9 mouse cellular contexts compared by ENCODE assay signal in the genomic region with DNA sequence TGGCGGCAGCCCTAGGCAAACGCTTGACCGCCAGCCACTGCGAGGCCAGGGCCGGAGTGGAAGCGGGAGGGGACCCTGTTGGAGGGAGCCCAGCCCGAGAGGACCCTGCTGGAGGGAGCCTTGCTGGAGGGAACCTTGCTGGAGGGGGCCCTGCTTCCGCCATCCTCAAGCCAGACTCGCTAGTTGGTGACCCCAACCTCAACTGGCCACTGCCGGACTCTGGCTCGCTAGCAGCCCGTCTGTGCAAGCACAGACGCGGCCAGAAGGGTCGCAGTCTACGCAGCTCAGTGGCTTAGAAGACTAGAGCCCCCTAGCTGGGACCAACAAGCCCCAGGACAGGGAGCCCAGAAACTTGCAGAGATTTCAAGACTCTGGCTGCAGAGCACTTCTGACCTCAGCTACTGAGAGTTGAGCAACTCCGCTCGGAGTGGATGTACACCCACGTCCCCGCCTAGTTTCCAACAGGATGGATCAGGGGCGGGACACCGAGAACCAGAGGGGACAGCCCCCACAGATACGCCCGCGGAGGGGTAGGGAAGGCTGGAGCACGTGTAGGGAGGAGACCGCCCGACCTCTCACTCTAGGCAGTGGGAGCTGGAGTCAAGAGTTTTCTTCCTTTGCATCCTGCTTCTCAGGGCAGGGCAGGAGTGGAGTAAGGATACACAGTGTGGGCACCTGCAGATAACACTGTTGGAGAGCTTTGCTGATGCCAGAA. TPM values are rescaled to one million over a fixed set of nuclear protein-coding genes. Genes with fewer than 3 reads are reported as not detected.
DNase-seq lines count a peak whose midpoint lies in the region; ATAC-seq and TF ChIP-seq lines count a peak whose summit lies in the region.
"Had no signal": no experiment of that assay in that cellular context is flagged by ENCODE, and none has a peak within 500 bp of the region (broad histone marks: within the 10 kb centered on the region; RNA-seq: fewer than 3 reads in every experiment).

A gene (minus strand): TSS at position 346 of the 715 bp plus-strand sequence.

- H3K9ac ChIP-seq in kidney, embryonic 15.5 days = no peak within 1 kb of the TSS
- peak within 1 kb of the TSS; percentile 51 for H3K9ac ChIP-seq in limb, embryonic 12.5 days (replicated peaks)

- 20% methylated on average over 27 of the region's 28 CpGs for WGBS in kidney, embryonic 15.5 days
- 14% methylated on average over 27 of the region's 28 CpGs for WGBS in limb, embryonic 12.5 days
- 17% methylated on average over 28 of the region's 28 CpGs for WGBS in olfactory bulb, adult 2 months

- no peak within 1 kb of the TSS for H3K27ac ChIP-seq in kidney, embryonic 15.5 days
- H3K27ac ChIP-seq in limb, embryonic 12.5 days = no peak within 1 kb of the TSS
- no peak within 1 kb of the TSS for H3K27ac ChIP-seq in olfactory bulb, adult 2 months (ENCODE audit: insufficient read depth, low read depth, low read length)

- H3K27me3 ChIP-seq in kidney, embryonic 15.5 days = peaks cover 10% of the 10 kb centered on the region; the same call in 1 of the 2 replicates
- peaks cover 32% of the 10 kb centered on the region for H3K27me3 ChIP-seq in limb, embryonic 12.5 days

- DNase-seq in kidney, postnatal 36 days = no peak
- DNase-seq in ZHBTc4 (ENCODE audit: low read depth, low spot score) = peak; percentile 82
- DNase-seq in left cerebral cortex, adult 8-10 months (ENCODE audit: low spot score in 2 of 2) = no peak

- peak within 1 kb of the TSS; percentile 74 for H3K4me2 ChIP-seq in kidney, embryonic 15.5 days
- peak within 1 kb of the TSS; percentile 65 for H3K4me2 ChIP-seq in limb, embryonic 12.5 days

- no peak for TF ChIP-seq CTCF in olfactory bulb, adult 2 months (IDR thresholded peaks at IDR 0.05; ENCODE audit: insufficient read depth, low read depth, low read length)

- peak; percentile 86 for ATAC-seq in kidney, embryonic 15.5 days (replicated peaks; ENCODE audit: low FRiP score)
- peak; percentile 89 for ATAC-seq in granulocyte monocyte progenitor cell, adult 5-6 weeks (replicated peaks; ENCODE audit: poor library complexity, severe bottlenecking)
- ATAC-seq in limb, embryonic 12.5 days (ENCODE audit: insufficient number of reproducible peaks, insufficient read depth, low FRiP score, low TSS enrichment, low read depth) = peak; percentile 80; the same call in 1 of the 2 replicates
- no peak for ATAC-seq in inflammation-experienced regulatory T-cells, adult 6 months
- ATAC-seq: Patski had no signal

- peak within 1 kb of the TSS; percentile 41 for H3K4me3 ChIP-seq in kidney, embryonic 15.5 days (replicated peaks)
- H3K4me3 ChIP-seq in limb, embryonic 12.5 days (replicated peaks) = peak within 1 kb of the TSS; percentile 39
- H3K4me3 ChIP-seq in olfactory bulb, adult 2 months (ENCODE audit: insufficient read depth, low read depth, low read length) = peak within 1 kb of the TSS; percentile 37

- H3K9me3 ChIP-seq in kidney, embryonic 15.5 days (replicated peaks) = no peaks in the 10 kb centered on the region
- H3K9me3 ChIP-seq in limb, embryonic 12.5 days = no peaks in the 10 kb centered on the region

- no peak for TF ChIP-seq POLR2A in olfactory bulb, adult 2 months (IDR thresholded peaks at IDR 0.05; ENCODE audit: insufficient read depth, low read depth, low read length)

- no peaks in the 10 kb centered on the region for H3K36me3 ChIP-seq in kidney, embryonic 15.5 days
- no peaks in the 10 kb centered on the region for H3K36me3 ChIP-seq in limb, embryonic 12.5 days

- H3K4me1 ChIP-seq in kidney, embryonic 15.5 days = no peaks in the 10 kb centered on the region
- no peaks in the 10 kb centered on the region for H3K4me1 ChIP-seq in limb, embryonic 12.5 days (replicated peaks)
- H3K4me1 ChIP-seq in olfactory bulb, adult 2 months (ENCODE audit: control insufficient read depth, insufficient read depth, low read length) = peaks cover 12% of the 10 kb centered on the region

RNA-seq across cellular contexts. Expression of the gene that starts here (rescaled TPM):
- polyA plus RNA-seq in kidney, embryonic 15.5 days (2015; fragmentation: Nextera tagmentation; extraction: Ambion mirVana) = 1.3 and 1.6 TPM in 2 replicates
- total RNA-seq in granulocyte monocyte progenitor cell, adult 5-6 weeks (2014; fragmentation: Nextera tagmentation) = not detected in 2 replicates
- 0.04 and 0.82 TPM in 2 replicates for total RNA-seq in granulocyte monocyte progenitor cell, adult 5-6 weeks (2017)
- 0.64 and 1.0 TPM in 2 replicates for polyA plus RNA-seq in limb, embryonic 12.5 days (2016; fragmentation: Nextera tagmentation; extraction: Ambion mirVana)
- not detected in 2 replicates for polyA plus RNA-seq in olfactory bulb, adult 2 months (2012; ENCODE audit: insufficient read depth, insufficient read length, low replicate concordance, missing spikeins)
- not detected for polyA plus RNA-seq in inflammation-experienced regulatory T-cells, adult 6 months (2017; shearing (Covaris generic))
- 1 to 10 TPM; 4.6 to 5.3 (median 4.8) TPM for total RNA-seq in left cerebral cortex, adult 8-10 months (2022)
- polyA plus RNA-seq: Patski had no signal

Comparison
In these comparisons a context has a peak if more than half of its experiments do, and no peak if none do; other contexts are left out.
1. Peak in ATAC-seq in granulocyte monocyte progenitor cell, adult 5-6 weeks; RNA of the gene not detected or under 1 TPM.